Mouse (Mus musculus): Measurements from ENCODE around the gene Lonp1. TPM values are rescaled to one million over a fixed set of nuclear protein-coding genes. Genes with fewer than 3 reads are reported as not detected.

Gene Lonp1
- polyA plus RNA-seq (2015; fragmentation: Nextera tagmentation; extraction: Ambion mirVana): 51.7 and 54.0 TPM in 2 replicates

DNA sequence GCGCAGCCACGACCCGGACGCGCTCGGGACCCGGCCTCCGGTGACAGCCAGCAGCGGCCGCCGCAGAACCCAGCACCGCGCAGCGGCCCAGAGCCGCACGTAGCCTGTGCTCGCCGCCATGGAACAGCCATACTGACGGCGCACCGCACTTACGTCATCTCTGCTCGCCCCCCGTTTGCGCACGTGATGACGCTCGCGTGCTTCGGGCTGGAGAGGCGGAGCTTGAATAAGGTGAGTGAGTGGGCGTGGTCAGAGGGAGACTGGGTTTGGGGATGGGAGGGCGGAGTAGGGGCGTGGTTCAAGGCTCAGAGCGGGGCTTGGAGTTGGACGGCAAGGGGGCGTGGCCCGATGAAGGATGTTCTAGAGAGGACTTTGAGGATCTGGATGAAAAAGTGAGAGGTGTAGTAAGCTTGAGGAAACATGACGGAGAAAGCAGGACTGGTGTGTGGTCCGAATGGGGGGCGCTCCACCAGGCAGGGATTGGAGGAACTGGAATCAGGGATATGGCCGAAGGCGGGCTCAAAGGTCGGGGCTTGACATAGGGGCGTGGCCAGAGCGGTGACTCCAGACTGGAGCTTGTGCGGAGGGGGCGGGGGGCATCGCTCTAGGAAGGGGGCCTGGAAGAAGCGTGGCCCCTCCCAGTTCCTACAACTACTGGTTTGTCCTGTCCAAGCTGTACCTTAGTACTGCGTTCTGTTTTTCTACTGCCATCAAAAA is at the start of gene Lonp1:
Gene Lonp1, minus strand, starts transcription at position 134 of the 717 bp plus-strand sequence.
- peak within 1 kb of the TSS; percentile 93 for H3K9ac ChIP-seq
- ATAC-seq (ENCODE audit: borderline replicate concordance, extremely low read depth, low FRiP score, low TSS enrichment): peak; percentile 94
- peaks cover 22% of the 10 kb centered on the region for H3K4me1 ChIP-seq
- peaks cover 20% of the 10 kb centered on the region for H3K36me3 ChIP-seq
- peak within 1 kb of the TSS; percentile 99 for H3K4me3 ChIP-seq
- WGBS: under 1% methylated on average over 51 of the region's 51 CpGs
- no peaks in the 10 kb centered on the region for H3K9me3 ChIP-seq
- no peaks in the 10 kb centered on the region for H3K27me3 ChIP-seq
- H3K27ac ChIP-seq: peak within 1 kb of the TSS; percentile 77
- peak within 1 kb of the TSS; percentile 89 for H3K4me2 ChIP-seq

GRCm38 (mm10) chr17:56673647-56674416 is 47.1 kb upstream of the Lonp1 start:
- H3K27me3 ChIP-seq: no peaks in the 10 kb centered on the region
- peak overlapping the region; percentile 90 for H3K27ac ChIP-seq
- 1% methylated on average over 37 of the region's 37 CpGs for WGBS
- peak overlapping the region; percentile 69 for H3K4me3 ChIP-seq
- peak overlapping the region; percentile 70 for H3K4me2 ChIP-seq
- H3K9ac ChIP-seq: peak overlapping the region; percentile 98
- H3K4me1 ChIP-seq: peaks cover 19% of the 10 kb centered on the region
- ATAC-seq (ENCODE audit: borderline replicate concordance, extremely low read depth, low FRiP score, low TSS enrichment): no peak
- H3K9me3 ChIP-seq: no peaks in the 10 kb centered on the region
- H3K36me3 ChIP-seq: peaks cover 21% of the 10 kb centered on the region

GRCm38 (mm10) chr17:56672941-56673646 is 46.4 kb upstream of the Lonp1 start, which contains the start of gene Ranbp3:
Ranbp3 (plus strand) TSS chr17:56673294.
- Histone ChIP-seq H3K27me3 (0 out of 2 replicates have a peak, but pooled peaks cover 4% of the 10 kb centered on the region), H3K4me2 (peak within 1 kb of the TSS; percentile 70), H3K27ac (peak within 1 kb of the TSS; percentile 92), H3K9me3 (no peaks in the 10 kb centered on the region), H3K4me3 (peak within 1 kb of the TSS; percentile 69), H3K4me1 (peaks cover 25% of the 10 kb centered on the region), H3K36me3 (peaks cover 21% of the 10 kb centered on the region), H3K9ac (peak within 1 kb of the TSS; percentile 98)
- peak; percentile 94 for ATAC-seq (ENCODE audit: borderline replicate concordance, extremely low read depth, low FRiP score, low TSS enrichment)
- WGBS: under 1% methylated on average over 60 of the region's 66 CpGs

GRCm38 (mm10) chr17:56669766-56670165 is 43.1 kb upstream of the Lonp1 start:
- Histone ChIP-seq H3K27ac (no peak overlapping the region), H3K4me1 (peaks cover 21% of the 10 kb centered on the region), H3K27me3 (0 out of 2 replicates have a peak, but pooled peaks cover 6% of the 10 kb centered on the region), H3K9ac (no peak overlapping the region), H3K4me2 (no peak overlapping the region), H3K4me3 (no peak overlapping the region), H3K9me3 (no peaks in the 10 kb centered on the region), H3K36me3 (no peaks in the 10 kb centered on the region)
- no peak for ATAC-seq (ENCODE audit: borderline replicate concordance, extremely low read depth, low FRiP score, low TSS enrichment)
- WGBS: 80% methylated on average over 8 of the region's 8 CpGs

DNA sequence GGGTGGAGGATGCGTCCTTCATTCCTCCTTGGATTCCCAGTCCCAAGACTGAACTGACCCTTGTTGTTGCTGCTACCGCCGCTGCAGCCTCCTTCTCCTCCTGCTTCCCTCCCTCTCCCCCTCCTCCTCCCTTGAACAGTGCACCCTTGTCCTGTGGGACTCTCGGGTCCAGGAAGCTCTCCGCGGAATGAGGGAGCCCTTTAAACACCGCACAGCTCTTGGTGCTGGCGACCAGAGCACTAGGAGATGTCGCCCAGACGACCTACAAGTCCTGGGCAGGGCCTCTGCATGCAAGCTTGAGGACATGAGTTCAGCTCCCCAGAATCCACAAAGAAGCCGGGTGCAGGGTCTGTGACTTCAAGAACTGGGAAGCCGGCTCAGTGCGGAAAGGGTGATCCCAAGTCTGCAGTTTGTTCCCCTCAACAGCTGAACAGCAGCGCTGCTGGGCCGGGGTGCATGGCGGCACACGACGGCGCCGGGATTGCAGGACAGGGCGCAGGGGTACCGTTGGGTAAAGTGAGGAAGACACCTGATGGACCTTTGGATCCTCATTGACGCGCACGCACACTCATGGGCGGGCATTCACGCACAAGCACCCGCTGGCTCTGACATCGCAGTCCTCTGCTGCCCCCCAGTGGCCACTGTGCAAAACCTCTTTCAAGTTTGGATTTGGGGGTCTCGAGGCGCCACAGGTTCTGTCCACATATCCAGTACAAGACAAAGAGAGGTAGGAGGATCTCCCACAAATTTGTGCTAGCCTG is 41.9 kb upstream of the Lonp1 start:
- no peak for ATAC-seq (ENCODE audit: borderline replicate concordance, extremely low read depth, low FRiP score, low TSS enrichment)
- Histone ChIP-seq H3K36me3 (no peaks in the 10 kb centered on the region), H3K9me3 (no peaks in the 10 kb centered on the region), H3K27me3 (0 out of 2 replicates have a peak, but pooled peaks cover 6% of the 10 kb centered on the region), H3K4me1 (peaks cover 25% of the 10 kb centered on the region), H3K4me2 (peak overlapping the region; percentile 97), H3K4me3 (peak overlapping the region; percentile 49), H3K27ac (no peak overlapping the region), H3K9ac (peak overlapping the region; percentile 53)
- WGBS: 3% methylated on average over 31 of the region's 31 CpGs

GRCm38 (mm10) chr17:56667591-56667990 is 40.9 kb upstream of the Lonp1 start:
- H3K9me3 ChIP-seq: no peaks in the 10 kb centered on the region
- no peak overlapping the region for H3K4me3 ChIP-seq
- no peaks in the 10 kb centered on the region for H3K36me3 ChIP-seq
- no peak overlapping the region for H3K4me2 ChIP-seq
- H3K27me3 ChIP-seq: 0 out of 2 replicates have a peak, but pooled peaks cover 6% of the 10 kb centered on the region
- no peak overlapping the region for H3K27ac ChIP-seq
- no peak overlapping the region for H3K9ac ChIP-seq
- peaks cover 31% of the 10 kb centered on the region for H3K4me1 ChIP-seq
- 66% methylated on average over 3 of the region's 3 CpGs for WGBS
- ATAC-seq (ENCODE audit: borderline replicate concordance, extremely low read depth, low FRiP score, low TSS enrichment): no peak

GRCm38 (mm10) chr17:56666384-56666783 is 39.7 kb upstream of the Lonp1 start:
- H3K9ac ChIP-seq: no peak overlapping the region

GRCm38 (mm10) chr17:56664333-56664732 is 37.6 kb upstream of the Lonp1 start:
- peak; percentile 55 for ATAC-seq (ENCODE audit: borderline replicate concordance, extremely low read depth, low FRiP score, low TSS enrichment)
- Histone ChIP-seq H3K36me3 (no peaks in the 10 kb centered on the region), H3K4me1 (peaks cover 28% of the 10 kb centered on the region), H3K27ac (peak overlapping the region; percentile 47; the same call in 1 of the 2 replicates), H3K27me3 (0 out of 2 replicates have a peak, but pooled peaks cover 6% of the 10 kb centered on the region), H3K9me3 (no peaks in the 10 kb centered on the region), H3K4me2 (peak overlapping the region; percentile 46), H3K9ac (0 out of 2 replicates have a peak overlapping the region, but pooled peaks have one; percentile 9), H3K4me3 (peak overlapping the region; percentile 26)
- 4% methylated on average over 10 of the region's 10 CpGs for WGBS

More at GRCm38 (mm10) chr17:56666384-56666783, 39.7 kb upstream of the Lonp1 start:
- no peak for ATAC-seq (ENCODE audit: borderline replicate concordance, extremely low read depth, low FRiP score, low TSS enrichment)
- Histone ChIP-seq H3K4me3 (no peak overlapping the region), H3K27ac (no peak overlapping the region), H3K4me1 (peaks cover 28% of the 10 kb centered on the region), H3K4me2 (no peak overlapping the region), H3K9me3 (no peaks in the 10 kb centered on the region), H3K36me3 (no peaks in the 10 kb centered on the region), H3K27me3 (0 out of 2 replicates have a peak, but pooled peaks cover 6% of the 10 kb centered on the region)
- 89% methylated on average over 4 of the region's 4 CpGs for WGBS

DNA sequence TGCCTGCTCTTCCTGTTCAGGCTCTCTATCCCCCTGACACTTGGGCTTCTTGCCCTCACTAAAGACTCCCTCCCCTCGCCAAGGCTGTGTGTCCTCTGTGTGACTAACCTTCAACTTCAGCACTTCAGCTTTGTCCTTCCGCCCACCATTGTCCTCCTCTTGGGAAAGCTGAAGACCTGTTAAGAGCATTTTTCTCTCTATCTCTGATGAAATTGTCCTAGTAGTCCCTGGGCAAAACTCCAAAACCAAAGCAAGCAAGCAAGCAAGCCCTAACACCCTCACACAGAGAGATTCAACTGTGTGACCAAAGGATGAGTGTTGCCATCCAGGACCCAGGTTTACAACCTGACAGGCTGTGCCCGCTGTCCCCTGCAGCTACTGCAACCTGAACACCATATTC is 37.0 kb upstream of the Lonp1 start:
- WGBS: 34% methylated on average over 3 of the region's 3 CpGs
- no peak for ATAC-seq (ENCODE audit: borderline replicate concordance, extremely low read depth, low FRiP score, low TSS enrichment)
- Histone ChIP-seq H3K9ac (0 out of 2 replicates have a peak overlapping the region, but pooled peaks have one; percentile 9), H3K4me2 (peak overlapping the region; percentile 46), H3K27me3 (0 out of 2 replicates have a peak, but pooled peaks cover 6% of the 10 kb centered on the region), H3K27ac (peak overlapping the region; percentile 47; the same call in 1 of the 2 replicates), H3K4me3 (peak overlapping the region; percentile 26), H3K4me1 (peaks cover 25% of the 10 kb centered on the region), H3K9me3 (no peaks in the 10 kb centered on the region), H3K36me3 (no peaks in the 10 kb centered on the region)

- H3K4me1 ChIP-seq: no peaks in the 10 kb centered on the region
- WGBS: 75% methylated on average over 6 of the region's 6 CpGs
- no peak overlapping the region for H3K9ac ChIP-seq
- H3K4me2 ChIP-seq: no peak overlapping the region
- no peaks in the 10 kb centered on the region for H3K27me3 ChIP-seq
- ATAC-seq (ENCODE audit: borderline replicate concordance, extremely low read depth, low FRiP score, low TSS enrichment): no peak
- no peak overlapping the region for H3K27ac ChIP-seq
- no peaks in the 10 kb centered on the region for H3K9me3 ChIP-seq
- no peak overlapping the region for H3K4me3 ChIP-seq
- H3K36me3 ChIP-seq: no peaks in the 10 kb centered on the region
Measured at GRCm38 (mm10) chr17:56656171-56656570, 29.5 kb upstream of the Lonp1 start.

- Histone ChIP-seq H3K27ac (no peak overlapping the region), H3K4me2 (no peak overlapping the region), H3K9me3 (no peaks in the 10 kb centered on the region), H3K4me1 (no peaks in the 10 kb centered on the region), H3K9ac (no peak overlapping the region), H3K36me3 (no peaks in the 10 kb centered on the region), H3K4me3 (no peak overlapping the region), H3K27me3 (no peaks in the 10 kb centered on the region)
- 61% methylated on average over 3 of the region's 3 CpGs for WGBS
- no peak for ATAC-seq (ENCODE audit: borderline replicate concordance, extremely low read depth, low FRiP score, low TSS enrichment)
Measured at GRCm38 (mm10) chr17:56655311-56655710, 28.6 kb upstream of the Lonp1 start.
